In the genomic region with DNA sequence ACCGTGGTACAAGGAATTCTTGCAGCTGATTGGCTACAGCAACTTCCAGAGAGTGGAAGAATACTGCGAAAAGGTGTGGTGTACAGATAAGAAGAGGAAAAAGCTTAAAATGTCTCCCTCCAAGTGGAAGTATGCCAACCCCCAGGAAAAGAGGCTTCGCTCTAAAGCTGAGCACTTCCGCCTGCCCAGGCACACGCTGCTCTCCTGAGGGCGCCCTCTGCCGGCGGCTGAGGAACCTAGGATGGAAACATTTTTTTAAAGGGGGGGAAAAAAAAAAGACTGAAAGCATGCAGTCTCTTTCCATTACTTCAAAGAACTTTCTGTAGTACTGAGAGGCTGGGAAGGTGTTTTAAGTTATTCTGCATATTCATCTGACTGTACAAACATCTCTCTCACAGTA, we compare ENCODE assay signal across 9 mouse cellular contexts.
DNase-seq lines count a peak whose midpoint lies in the region; ATAC-seq and TF ChIP-seq lines count a peak whose summit lies in the region.
"Had no signal": no experiment of that assay in that cellular context is flagged by ENCODE, and none has a peak within 500 bp of the region (broad histone marks: within the 10 kb centered on the region; RNA-seq: fewer than 3 reads in every experiment).

No protein-coding gene starts in this region.

- no peaks in the 10 kb centered on the region for H3K36me3 ChIP-seq in heart, embryonic 13.5 days
- no peaks in the 10 kb centered on the region for H3K36me3 ChIP-seq in liver, adult 2 months (ENCODE audit: control insufficient read depth, insufficient read depth, low read length)
- H3K36me3 ChIP-seq: limb, embryonic 13.5 days had no signal

- no peaks in the 10 kb centered on the region for H3K4me1 ChIP-seq in heart, embryonic 13.5 days
- no peaks in the 10 kb centered on the region for H3K4me1 ChIP-seq in liver, adult 2 months (ENCODE audit: control insufficient read depth, insufficient read depth, low read length)
- H3K4me1 ChIP-seq: limb, embryonic 13.5 days had no signal

- no peak overlapping the region for H3K9ac ChIP-seq in heart, embryonic 13.5 days
- H3K9ac ChIP-seq in liver, adult 2 months (ENCODE audit: low read depth, low read length), result no peak overlapping the region
- H3K9ac ChIP-seq: limb, embryonic 13.5 days had no signal

- no peaks in the 10 kb centered on the region for H3K27me3 ChIP-seq in heart, embryonic 13.5 days (replicated peaks)
- no peaks in the 10 kb centered on the region for H3K27me3 ChIP-seq in liver, adult 2 months (ENCODE audit: control insufficient read depth, insufficient read depth, low read length)
- H3K27me3 ChIP-seq: limb, embryonic 13.5 days had no signal

- no peak for DNase-seq in heart, adult 8-10 months (ENCODE audit: low spot score)
- peak; percentile 2 for DNase-seq in ovary, postnatal 14 days (ENCODE audit: low spot score)
- DNase-seq in ovary, adult 18-20 months (ENCODE audit: low spot score), result no peak
- peak; percentile 7 for DNase-seq in c-Kit-positive CD71-negative TER-119-negative erythroid progenitor cells, embryonic 14.5 days (ENCODE audit: low read depth)
- no peak for DNase-seq in liver, adult 2 months (ENCODE audit: extremely low read depth, low read depth, low spot score)
- DNase-seq in frontal cortex, postnatal 14 days (ENCODE audit: low spot score in 2 of 2), result no peak
- DNase-seq in thymus, postnatal 36 days, result no peak

- H3K9me3 ChIP-seq in heart, embryonic 13.5 days, result no peaks in the 10 kb centered on the region
- H3K9me3 ChIP-seq: limb, embryonic 13.5 days had no signal

- peak overlapping the region; percentile 27; the same call in 1 of the 2 replicates for H3K4me2 ChIP-seq in heart, embryonic 13.5 days
- H3K4me2 ChIP-seq: limb, embryonic 13.5 days had no signal

- no peak overlapping the region for H3K4me3 ChIP-seq in heart, embryonic 13.5 days
- H3K4me3 ChIP-seq in liver, adult 2 months (ENCODE audit: insufficient read depth, low read depth, low read length), result no peak overlapping the region
- H3K4me3 ChIP-seq: limb, embryonic 13.5 days had no signal

- WGBS in heart, embryonic 13.5 days, result 27% methylated on average over 8 of the region's 8 CpGs
- 30% methylated on average over 8 of the region's 8 CpGs for WGBS in liver, adult 2 months

- no peak for ATAC-seq in heart, embryonic 13.5 days (ENCODE audit: extremely low read depth, insufficient number of reproducible peaks, low FRiP score, low TSS enrichment)

- no peak overlapping the region for H3K27ac ChIP-seq in heart, embryonic 13.5 days (replicated peaks)
- H3K27ac ChIP-seq in liver, adult 2 months (replicated peaks; ENCODE audit: insufficient read depth, low read depth, low read length), result no peak overlapping the region
- H3K27ac ChIP-seq: limb, embryonic 13.5 days had no signal

- no peak for TF ChIP-seq POLR2A in liver, adult 2 months (IDR thresholded peaks at IDR 0.05; ENCODE audit: extremely low read depth, insufficient read depth, low read length)

- TF ChIP-seq CTCF in liver, adult 2 months (IDR thresholded peaks at IDR 0.05; ENCODE audit: low read depth, low read length), result peak; percentile 51

- no peaks in the 10 kb centered on the region for H3K79me2 ChIP-seq in liver, adult 2 months (ENCODE audit: control insufficient read depth, insufficient read depth, low read length)

Comparison
In these comparisons a context has a peak if more than half of its experiments do, and no peak if none do; other contexts are left out.
1. DNase-seq: peak in ovary, postnatal 14 days (single experiment) and c-Kit-positive CD71-negative TER-119-negative erythroid progenitor cells, embryonic 14.5 days (single experiment); none in heart, adult 8-10 months (single experiment), ovary, adult 18-20 months (single experiment), liver, adult 2 months (single experiment), frontal cortex, postnatal 14 days (0 of 2) and thymus, postnatal 36 days (0 of 2).